ENCODE assay signal across 27 mouse cellular contexts in the genomic region with DNA sequence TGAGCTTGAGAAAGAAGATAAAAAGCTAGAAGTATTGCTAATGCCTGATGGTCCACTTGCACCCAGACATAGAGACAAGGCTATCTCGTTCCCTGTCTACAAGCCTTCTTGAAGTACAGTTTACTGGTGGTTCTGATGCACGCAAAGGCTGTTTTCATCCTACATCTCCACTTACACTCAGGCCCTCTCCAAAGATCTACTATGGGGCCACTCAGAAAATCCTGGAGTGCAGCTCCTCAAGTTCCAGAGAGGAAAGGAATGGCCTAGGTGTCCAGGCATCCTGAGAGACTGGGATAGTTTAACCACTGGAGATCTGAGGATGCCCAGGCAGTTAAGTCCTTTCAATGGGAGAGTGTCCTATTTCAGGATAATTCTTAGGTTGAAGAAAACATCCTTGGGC. TPM values are rescaled to one million over a fixed set of nuclear protein-coding genes. Genes with fewer than 3 reads are reported as not detected.
DNase-seq lines count a peak whose midpoint lies in the region; ATAC-seq and TF ChIP-seq lines count a peak whose summit lies in the region.
"Had no signal": no experiment of that assay in that cellular context is flagged by ENCODE, and none has a peak within 500 bp of the region (broad histone marks: within the 10 kb centered on the region; RNA-seq: fewer than 3 reads in every experiment).

No protein-coding gene starts in this region.

- no peaks in the 10 kb centered on the region for H3K9me3 ChIP-seq in heart, embryonic 13.5 days
- no peaks in the 10 kb centered on the region for H3K9me3 ChIP-seq in midbrain, embryonic 11.5 days (ENCODE audit: control insufficient read depth, low read length)
- no peaks in the 10 kb centered on the region for H3K9me3 ChIP-seq in midbrain, embryonic 16.5 days (replicated peaks; ENCODE audit: control insufficient read depth, low read length, poor library complexity, severe bottlenecking)
- no peaks in the 10 kb centered on the region for H3K9me3 ChIP-seq in limb, embryonic 15.5 days
- H3K9me3 ChIP-seq: embryonic facial prominence, embryonic 15.5 days; heart, embryonic 15.5 days; hindbrain, embryonic 10.5 days; hindbrain, embryonic 13.5 days had no signal

- H3K27me3 ChIP-seq in heart, embryonic 13.5 days (replicated peaks), result no peaks in the 10 kb centered on the region
- no peaks in the 10 kb centered on the region for H3K27me3 ChIP-seq in midbrain, embryonic 11.5 days (ENCODE audit: control insufficient read depth, insufficient read depth, low read length)
- no peaks in the 10 kb centered on the region for H3K27me3 ChIP-seq in midbrain, embryonic 16.5 days (ENCODE audit: control insufficient read depth, insufficient read depth, low read depth, low read length)
- H3K27me3 ChIP-seq in limb, embryonic 15.5 days, result no peaks in the 10 kb centered on the region
- H3K27me3 ChIP-seq: embryonic facial prominence, embryonic 15.5 days; heart, embryonic 15.5 days had no signal

- no peak for ATAC-seq in heart, embryonic 13.5 days (ENCODE audit: extremely low read depth, insufficient number of reproducible peaks, low FRiP score, low TSS enrichment)
- ATAC-seq in midbrain, embryonic 11.5 days (ENCODE audit: low FRiP score), result no peak
- ATAC-seq in midbrain, embryonic 16.5 days, result no peak
- no peak for ATAC-seq in limb, embryonic 15.5 days (ENCODE audit: insufficient number of reproducible peaks, low FRiP score, low TSS enrichment, low read depth)
- ATAC-seq: CD4-positive, CD25-positive, alpha-beta regulatory T cell, adult 4 months; forebrain, embryonic 14.5 days; forebrain, postnatal 0 days; hindbrain, embryonic 16.5 days had no signal

- H3K9ac ChIP-seq in heart, embryonic 13.5 days, result no peak overlapping the region
- no peak overlapping the region for H3K9ac ChIP-seq in midbrain, embryonic 11.5 days (ENCODE audit: low read length)
- H3K9ac ChIP-seq in midbrain, embryonic 16.5 days (ENCODE audit: low read depth, low read length), result no peak overlapping the region
- no peak overlapping the region for H3K9ac ChIP-seq in limb, embryonic 15.5 days
- H3K9ac ChIP-seq: embryonic facial prominence, embryonic 15.5 days; forebrain, postnatal 0 days; heart, embryonic 15.5 days; hindbrain, embryonic 13.5 days had no signal

- H3K27ac ChIP-seq in heart, embryonic 13.5 days (replicated peaks), result no peak overlapping the region
- H3K27ac ChIP-seq in midbrain, embryonic 11.5 days (ENCODE audit: low read depth, low read length), result no peak overlapping the region
- H3K27ac ChIP-seq in midbrain, embryonic 16.5 days (ENCODE audit: low read length), result no peak overlapping the region
- H3K27ac ChIP-seq in limb, embryonic 15.5 days, result no peak overlapping the region
- H3K27ac ChIP-seq: embryonic facial prominence, embryonic 15.5 days; heart, embryonic 15.5 days; hindbrain, embryonic 10.5 days; hindbrain, embryonic 13.5 days had no signal

- peaks cover 32% of the 10 kb centered on the region for H3K4me1 ChIP-seq in heart, embryonic 13.5 days
- H3K4me1 ChIP-seq in midbrain, embryonic 11.5 days (ENCODE audit: control insufficient read depth, insufficient read depth, low read length), result peaks cover 6% of the 10 kb centered on the region
- H3K4me1 ChIP-seq in midbrain, embryonic 16.5 days (ENCODE audit: control insufficient read depth, insufficient read depth, low read length), result peaks cover 10% of the 10 kb centered on the region
- peaks cover 20% of the 10 kb centered on the region; the same call in 1 of the 2 replicates for H3K4me1 ChIP-seq in limb, embryonic 15.5 days
- peaks cover 3% of the 10 kb centered on the region; the same call in 1 of the 2 replicates for H3K4me1 ChIP-seq in lung, adult 2 months (ENCODE audit: control insufficient read depth, insufficient read depth, low read length)

- TF ChIP-seq CTCF in lung, adult 2 months (IDR thresholded peaks at IDR 0.05; ENCODE audit: insufficient read depth, low read length), result no peak

- peaks cover 3% of the 10 kb centered on the region; the same call in 1 of the 2 replicates for H3K36me3 ChIP-seq in heart, embryonic 13.5 days
- H3K36me3 ChIP-seq in midbrain, embryonic 11.5 days (ENCODE audit: control insufficient read depth, insufficient read depth, low read length), result no peaks in the 10 kb centered on the region
- no peaks in the 10 kb centered on the region for H3K36me3 ChIP-seq in midbrain, embryonic 16.5 days (ENCODE audit: control insufficient read depth, insufficient read depth, low read length)
- peaks cover 6% of the 10 kb centered on the region; the same call in 1 of the 2 replicates for H3K36me3 ChIP-seq in limb, embryonic 15.5 days
- H3K36me3 ChIP-seq: heart, embryonic 15.5 days; hindbrain, embryonic 10.5 days; hindbrain, embryonic 13.5 days had no signal

- peak overlapping the region; percentile 84; the same call in 1 of the 2 replicates for H3K4me2 ChIP-seq in heart, embryonic 13.5 days
- no peak overlapping the region for H3K4me2 ChIP-seq in midbrain, embryonic 11.5 days
- H3K4me2 ChIP-seq in midbrain, embryonic 16.5 days (ENCODE audit: low read length), result no peak overlapping the region
- peak overlapping the region; percentile 64; the same call in 1 of the 2 replicates for H3K4me2 ChIP-seq in limb, embryonic 15.5 days

- no peak overlapping the region for H3K4me3 ChIP-seq in heart, embryonic 13.5 days
- no peak overlapping the region for H3K4me3 ChIP-seq in midbrain, embryonic 11.5 days (ENCODE audit: low read depth, low read length)
- H3K4me3 ChIP-seq in midbrain, embryonic 16.5 days (ENCODE audit: low read depth, low read length), result no peak overlapping the region
- peak overlapping the region; percentile 35; the same call in 1 of the 2 replicates for H3K4me3 ChIP-seq in limb, embryonic 15.5 days
- H3K4me3 ChIP-seq in lung, adult 2 months (replicated peaks; ENCODE audit: extremely low read depth, low read depth, low read length), result no peak overlapping the region
- H3K4me3 ChIP-seq: hindbrain, embryonic 13.5 days had no signal

- no peak for TF ChIP-seq POLR2A in lung, adult 2 months (IDR thresholded peaks at IDR 0.05; ENCODE audit: borderline replicate concordance, extremely low read depth, low read depth, low read length)

- 79% methylated on average over 2 of the region's 2 CpGs for WGBS in heart, embryonic 13.5 days
- WGBS in midbrain, embryonic 11.5 days, result 93% methylated on average over 2 of the region's 2 CpGs
- 95% methylated on average over 2 of the region's 2 CpGs for WGBS in midbrain, embryonic 16.5 days
- 85% methylated on average over 2 of the region's 2 CpGs for WGBS in limb, embryonic 15.5 days
- WGBS in lung, adult 2 months, result 89% methylated on average over 2 of the region's 2 CpGs

- no peak for DNase-seq in heart, adult 8-10 months (ENCODE audit: low spot score)
- peak; percentile 59 for DNase-seq in midbrain, embryonic 11.5 days (ENCODE audit: low spot score, missing footprints)
- no peak for DNase-seq in lung, adult 2 months
- DNase-seq: adrenal gland, adult 2 months; adrenal gland, postnatal 14 days; cerebellum, adult 11 months; cerebellum, adult 2 months; cerebellum, adult 9-11 months; cerebellum, postnatal 25 days; forebrain, postnatal 0 days; gastrocnemius, adult 2 months; gastrocnemius, postnatal 14 days; heart, adult 18-20 months; heart, postnatal 10 days; heart, postnatal 36 days had no signal

RNA-seq across cellular contexts. Expression of a gene that starts 4.2 kb away (rescaled TPM):
- 6.4 and 7.5 TPM in 2 replicates for polyA plus RNA-seq in heart, embryonic 13.5 days (2015; fragmentation: Nextera tagmentation; extraction: Ambion mirVana)
- total RNA-seq in heart, adult 8-10 months (2022), result 1 to 10 TPM; 6.7 to 9.2 (median 8.3) TPM
- polyA plus RNA-seq in midbrain, embryonic 11.5 days (2014; fragmentation: Nextera tagmentation; extraction: Ambion mirVana), result 21.0 and 22.5 TPM in 2 replicates
- 8.3 and 9.5 TPM in 2 replicates for polyA plus RNA-seq in midbrain, embryonic 16.5 days (2015; fragmentation: Nextera tagmentation; extraction: Ambion mirVana)
- 5.8 and 7.6 TPM in 2 replicates for polyA plus RNA-seq in limb, embryonic 15.5 days (2015; fragmentation: Nextera tagmentation; extraction: Ambion mirVana)
- polyA plus RNA-seq in lung, adult 2 months (2012; rRNA removed), result 3.6 and 4.5 TPM in 2 replicates

RNA-seq across cellular contexts. Expression of a gene that starts 6.4 kb away (rescaled TPM):
- polyA plus RNA-seq in heart, embryonic 13.5 days (2015; fragmentation: Nextera tagmentation; extraction: Ambion mirVana), result 24.0 and 24.1 TPM in 2 replicates
- 1 to 10 TPM; 7.4 to 9.1 (median 8.3) TPM for total RNA-seq in heart, adult 8-10 months (2022)
- polyA plus RNA-seq in midbrain, embryonic 11.5 days (2014; fragmentation: Nextera tagmentation; extraction: Ambion mirVana), result 14.5 and 18.0 TPM in 2 replicates
- 7.1 and 8.1 TPM in 2 replicates for polyA plus RNA-seq in midbrain, embryonic 16.5 days (2015; fragmentation: Nextera tagmentation; extraction: Ambion mirVana)
- 69.7 and 71.9 TPM in 2 replicates for polyA plus RNA-seq in limb, embryonic 15.5 days (2015; fragmentation: Nextera tagmentation; extraction: Ambion mirVana)
- polyA plus RNA-seq in lung, adult 2 months (2012; rRNA removed), result 4.1 and 6.1 TPM in 2 replicates
- polyA plus RNA-seq: CD4-positive, CD25-positive, alpha-beta regulatory T cell, adult 4 months had no signal

RNA-seq across cellular contexts. Expression of a gene that starts 24.4 kb away (rescaled TPM):
- polyA plus RNA-seq in heart, embryonic 13.5 days (2015; fragmentation: Nextera tagmentation; extraction: Ambion mirVana), result 9.5 and 13.0 TPM in 2 replicates
- 1 to 10 TPM; 5.8 to 6.8 (median 6.4) TPM for total RNA-seq in heart, adult 8-10 months (2022)
- 69.5 and 73.3 TPM in 2 replicates for polyA plus RNA-seq in midbrain, embryonic 11.5 days (2014; fragmentation: Nextera tagmentation; extraction: Ambion mirVana)
- polyA plus RNA-seq in midbrain, embryonic 16.5 days (2015; fragmentation: Nextera tagmentation; extraction: Ambion mirVana), result 125 and 130 TPM in 2 replicates
- polyA plus RNA-seq in limb, embryonic 15.5 days (2015; fragmentation: Nextera tagmentation; extraction: Ambion mirVana), result 6.4 and 7.8 TPM in 2 replicates
- polyA plus RNA-seq in lung, adult 2 months (2012; rRNA removed), result 9.5 and 12.7 TPM in 2 replicates
- total RNA-seq: common myeloid progenitor, adult 5-6 weeks; MEL had no signal

Comparison
In these comparisons a context has a peak if more than half of its experiments do, and no peak if none do; other contexts are left out.
1. H3K4me2 ChIP-seq: peak in heart, embryonic 13.5 days (single experiment) and limb, embryonic 15.5 days (single experiment); none in midbrain, embryonic 11.5 days (single experiment) and midbrain, embryonic 16.5 days (single experiment).